Mouse (Mus musculus) c-Kit-negative CD71-positive TER-119-positive erythroid progenitor cells, embryonic 14.5 days (primary cell): ENCODE measurements around the gene Zfp821.
A peak's percentile ranks its signal among the peaks of the same experiment; 100 is the strongest.
"Not testable (repeated sequence)": the region's sequence is repeated elsewhere in the genome, so short reads cannot be mapped to it uniquely, and the experiment has no call there.

Source experiments
- DNase-seq: peaks from one replicate; pipeline ENCODE4 v3.0.0-alpha.2; 2013; ENCODE audit warnings: low read depth, low spot score

Zfp821 gene

GRCm38 (mm10) chr8:109712521-109712920, 7.2 kb downstream of the Zfp821 start:
- DNase-seq: no peak

DNA sequence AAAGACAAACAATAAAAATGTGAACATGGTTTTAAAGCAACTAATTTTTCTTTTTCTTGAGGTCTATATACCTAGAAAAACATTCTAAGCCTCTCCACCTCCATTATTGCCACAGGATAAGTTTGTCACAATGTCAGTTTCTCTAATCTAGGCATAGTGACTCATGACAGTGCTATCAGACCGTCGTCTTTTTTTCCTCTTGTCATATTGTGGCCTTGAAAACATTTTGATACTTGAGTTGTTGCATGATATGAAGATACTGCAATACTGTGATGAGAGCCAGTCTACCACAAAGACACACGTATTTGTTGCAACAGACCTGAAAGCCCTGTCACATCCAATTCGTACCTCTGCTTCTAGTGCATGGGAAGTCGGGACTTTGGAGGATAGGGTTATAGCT, 9.6 kb downstream of the Zfp821 start:
- DNase-seq: no peak

DNA sequence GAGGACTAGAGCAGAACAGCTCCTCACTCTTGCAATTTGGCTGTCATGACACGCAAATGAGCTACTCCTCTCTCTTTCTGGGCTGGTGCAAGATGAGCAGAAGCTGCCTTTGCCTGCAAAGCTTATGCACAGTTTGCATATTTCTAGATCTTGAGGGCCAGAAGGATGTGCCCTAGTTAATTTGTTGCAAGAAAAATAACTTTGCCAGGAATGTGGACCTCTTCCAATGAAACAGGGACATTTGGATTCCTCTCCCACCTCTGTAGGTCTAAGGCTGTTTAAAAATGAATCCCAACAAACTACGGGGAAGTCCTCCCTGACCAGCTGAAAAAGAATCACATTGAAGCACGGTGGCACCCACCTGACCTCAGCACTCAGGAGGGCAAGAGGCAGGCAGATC, 19.8 kb downstream of the Zfp821 start:
- DNase-seq: no peak

DNA sequence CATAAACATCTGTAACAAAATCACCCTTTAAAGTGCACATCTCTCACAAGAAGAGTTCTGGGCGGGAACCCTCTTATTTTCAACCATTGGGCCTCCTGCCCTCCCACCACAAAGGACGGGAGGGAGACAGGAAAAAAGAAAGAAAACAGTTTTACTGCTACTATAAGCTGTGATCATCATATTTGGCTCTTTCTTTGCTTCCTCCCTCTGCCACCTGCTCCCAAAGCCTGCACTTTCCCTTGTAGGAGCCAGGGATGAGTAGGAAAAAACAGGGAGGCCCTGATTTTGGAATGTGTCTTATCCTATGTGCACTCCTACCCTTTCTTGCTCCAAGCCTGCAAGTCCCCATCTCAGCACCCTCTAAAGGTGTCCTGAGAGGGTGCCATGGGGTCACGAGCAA, 25.7 kb downstream of the Zfp821 start:
- no peak for DNase-seq

GRCm38 (mm10) chr8:109734018-109734417, 28.7 kb downstream of the Zfp821 start:
- DNase-seq: no peak

GRCm38 (mm10) chr8:109736819-109737218, 31.5 kb downstream of the Zfp821 start:
- no peak for DNase-seq

DNA sequence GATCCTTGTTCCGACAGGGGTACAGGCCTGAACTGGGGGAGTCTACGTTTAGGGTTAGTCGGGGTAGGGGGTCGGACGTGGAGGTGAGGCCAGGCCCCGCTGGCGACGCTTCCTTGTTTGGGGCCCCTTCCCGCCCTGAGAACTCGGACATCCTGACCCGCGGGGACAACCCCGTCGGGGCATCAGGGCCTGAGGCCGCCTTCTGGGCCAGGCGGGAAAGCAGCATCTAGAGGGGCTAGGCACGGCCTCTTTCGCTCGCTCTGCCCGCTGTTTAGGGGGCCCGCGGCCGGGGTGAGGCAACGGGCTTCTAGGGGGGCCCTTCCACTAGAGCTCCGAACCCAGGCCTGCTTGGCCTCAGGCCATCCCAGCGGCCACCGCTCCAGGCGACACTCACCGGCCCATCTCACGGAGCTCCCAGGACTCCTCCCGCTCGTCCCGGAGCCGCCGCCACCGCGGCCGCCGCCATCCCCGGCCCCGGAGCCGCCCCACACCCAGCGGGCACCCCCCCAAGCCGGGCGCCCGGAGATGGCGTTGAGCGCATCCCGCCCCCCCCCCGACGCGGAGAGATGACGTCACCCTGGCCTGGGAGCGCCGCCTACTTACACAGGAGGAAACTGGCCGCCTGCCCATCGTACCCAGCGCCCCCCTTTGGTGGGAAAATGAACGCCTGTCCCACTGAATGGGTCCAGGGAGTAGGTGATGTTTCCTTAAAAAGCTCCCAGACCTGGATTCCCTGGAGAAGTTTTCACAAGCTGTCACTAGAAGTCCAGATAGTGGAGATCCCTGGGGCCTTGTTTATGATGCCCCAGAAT, 32.1 kb downstream of the Zfp821 start, which contains the start of gene Atxn1l:
TSS of gene Atxn1l (minus strand) at position 503 of the 812 bp plus-strand sequence.
- peak; percentile 77 for DNase-seq

GRCm38 (mm10) chr8:109738049-109738380, 32.7 kb downstream of the Zfp821 start:
- no peak for DNase-seq

DNA sequence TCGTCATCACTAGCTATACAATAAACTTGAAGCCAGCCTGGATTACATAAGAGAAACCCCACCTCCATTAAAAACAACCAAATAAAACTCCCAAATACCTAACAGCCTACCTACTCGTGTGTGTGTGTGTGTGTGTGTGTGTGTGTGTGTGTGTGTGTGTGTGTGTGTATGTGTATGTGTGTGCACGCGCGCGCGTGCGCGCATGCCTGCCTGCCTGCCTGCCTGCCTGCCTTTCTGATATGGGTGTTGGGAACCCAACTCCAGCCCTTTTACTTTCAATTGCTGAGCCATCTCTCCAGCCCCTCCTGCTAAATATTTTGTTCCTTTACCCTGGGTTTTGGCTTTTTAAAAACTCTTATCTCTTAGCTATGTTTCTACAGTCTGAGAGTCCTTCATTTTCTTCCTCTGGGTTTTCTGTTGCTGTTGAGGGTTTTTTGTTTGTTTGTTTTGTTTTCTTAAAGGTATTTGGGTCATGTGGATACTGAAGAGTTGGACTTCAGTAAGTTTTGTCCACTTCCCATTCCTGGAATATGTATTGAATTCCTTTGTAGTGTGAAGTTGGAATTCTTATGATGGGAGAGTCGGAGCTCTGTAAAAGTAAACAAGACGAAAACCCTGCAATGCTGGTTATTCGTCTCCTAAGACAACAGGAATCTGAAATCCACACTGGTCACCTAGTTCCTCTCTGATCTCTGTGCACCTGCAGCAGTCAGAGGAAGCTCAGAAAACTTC, 42.3 kb downstream of the Zfp821 start:
- no peak for DNase-seq

DNA sequence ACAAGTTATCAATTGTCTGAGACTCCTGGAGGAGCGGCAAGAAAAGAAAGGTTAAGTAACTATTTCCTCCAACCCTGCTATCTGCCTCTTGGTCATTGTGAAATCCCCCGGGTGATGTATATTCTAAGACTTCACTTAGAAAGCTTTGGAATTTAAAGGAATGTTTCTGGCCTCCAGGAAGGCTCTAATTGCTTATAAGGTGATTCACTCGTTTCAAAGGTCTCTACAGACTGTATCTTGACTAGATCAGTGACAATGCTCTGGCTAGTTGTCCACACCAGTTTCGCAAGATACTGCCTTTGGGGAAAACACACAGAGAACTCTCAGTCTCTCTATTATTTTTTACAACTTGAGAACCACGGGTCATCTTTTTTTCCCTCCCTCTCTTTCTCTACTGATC, 44.9 kb downstream of the Zfp821 start:
- DNase-seq: no peak

DNA sequence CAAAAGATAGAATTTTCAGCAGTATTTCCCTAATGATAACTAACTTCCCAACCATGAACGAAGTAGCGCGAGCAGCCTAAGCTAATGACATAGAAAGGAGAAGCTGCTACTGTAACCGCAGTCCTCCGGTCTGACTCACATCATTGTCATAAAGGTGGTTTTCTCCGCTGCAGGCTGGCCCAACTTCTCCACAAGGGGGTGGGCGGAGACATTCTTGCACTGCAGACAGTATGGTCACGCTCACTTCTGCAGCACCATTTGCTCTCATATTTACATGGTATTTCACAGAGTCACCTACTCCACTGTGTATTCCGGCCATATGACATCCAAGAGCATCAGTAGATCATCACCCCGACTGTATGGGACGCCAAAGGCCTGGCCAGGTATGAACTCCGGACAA, 45.4 kb downstream of the Zfp821 start:
- DNase-seq: no peak

DNA sequence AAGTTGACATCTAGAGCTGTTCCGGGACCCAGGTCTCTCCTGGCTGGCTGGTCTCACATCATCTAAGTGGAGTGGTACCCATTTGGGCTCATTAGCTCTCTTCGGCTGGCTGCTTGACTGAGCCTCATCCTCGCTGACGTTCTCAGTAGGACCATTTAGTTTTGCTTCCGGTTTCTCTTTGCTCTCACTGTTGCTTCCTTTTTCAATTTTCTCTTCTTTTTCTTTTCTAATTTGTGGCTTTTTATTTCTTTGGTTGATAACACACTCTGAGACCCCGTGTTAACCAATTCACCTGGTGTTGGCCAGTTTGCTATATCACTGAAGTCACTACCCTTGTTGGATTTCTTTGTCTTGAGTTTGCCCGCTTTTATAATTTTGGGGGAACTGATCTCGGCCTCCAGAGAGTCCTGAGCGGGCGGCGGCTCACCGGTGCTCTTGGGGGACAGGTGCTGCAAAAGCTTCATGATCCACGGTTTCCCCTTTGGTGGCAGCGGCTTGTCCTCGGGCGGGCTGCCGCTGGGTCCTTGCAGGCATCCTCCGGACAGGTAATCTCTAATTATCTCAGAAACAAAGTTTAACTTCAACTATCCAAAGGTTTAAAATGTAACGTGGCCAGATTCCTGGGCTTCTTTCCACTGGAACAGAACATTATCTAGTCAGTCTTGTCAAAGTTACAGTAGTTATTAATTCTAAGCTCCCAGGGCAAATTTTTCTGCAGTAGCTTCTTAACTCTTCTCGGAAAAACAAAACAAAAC, 46.6 kb downstream of the Zfp821 start:
- DNase-seq: no peak

GRCm38 (mm10) chr8:109754696-109755095, 49.4 kb downstream of the Zfp821 start:
- DNase-seq: no peak

GRCm38 (mm10) chr8:109755554-109755953, 50.2 kb downstream of the Zfp821 start:
- DNase-seq: not testable (repeated sequence)

- no peak for DNase-seq
Measured at GRCm38 (mm10) chr8:109756849-109757248, 51.5 kb downstream of the Zfp821 start.

DNA sequence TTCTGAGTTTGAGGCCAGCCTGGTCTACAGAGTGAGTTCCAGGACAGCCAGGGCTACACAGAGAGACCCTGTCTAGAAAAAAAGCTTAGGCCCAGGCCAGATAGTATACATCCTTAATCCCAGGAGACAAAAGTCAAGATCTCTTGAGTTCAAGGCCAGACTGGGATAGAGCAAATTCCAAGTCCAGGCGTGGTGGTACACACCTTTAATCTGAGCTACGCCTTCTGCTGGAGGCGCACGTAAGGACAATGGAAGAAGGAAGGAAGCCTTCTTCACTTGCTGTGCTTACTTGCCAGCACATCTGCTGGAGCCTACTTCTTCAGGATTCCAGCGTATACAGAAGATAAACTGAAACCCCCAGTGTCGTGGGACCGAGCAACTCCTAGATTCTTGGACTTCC, 54.1 kb downstream of the Zfp821 start:
- no peak for DNase-seq

- DNase-seq: no peak
Measured at GRCm38 (mm10) chr8:109760221-109760620, 54.9 kb downstream of the Zfp821 start.

GRCm38 (mm10) chr8:109764031-109764430, 58.7 kb downstream of the Zfp821 start:
- no peak for DNase-seq

DNA sequence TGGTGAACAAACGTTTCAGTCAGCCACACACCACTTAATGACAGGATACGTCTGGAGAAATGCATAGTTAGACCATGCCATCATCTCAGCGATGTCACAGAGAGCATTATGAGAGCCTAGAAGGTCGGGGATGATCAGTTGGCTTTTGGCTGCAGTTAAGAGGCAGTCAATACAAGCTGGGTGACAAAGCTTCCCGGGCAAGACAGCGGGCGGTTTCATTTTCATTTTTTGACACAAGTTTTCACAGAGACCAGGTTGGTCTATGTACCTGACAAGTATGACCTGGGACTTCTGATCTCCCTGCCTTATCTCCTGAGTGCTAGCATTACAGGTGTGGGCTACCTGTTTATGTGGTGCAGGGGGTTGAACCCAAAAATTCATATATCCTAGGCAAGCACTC, 60.7 kb downstream of the Zfp821 start:
- DNase-seq: no peak

DNA sequence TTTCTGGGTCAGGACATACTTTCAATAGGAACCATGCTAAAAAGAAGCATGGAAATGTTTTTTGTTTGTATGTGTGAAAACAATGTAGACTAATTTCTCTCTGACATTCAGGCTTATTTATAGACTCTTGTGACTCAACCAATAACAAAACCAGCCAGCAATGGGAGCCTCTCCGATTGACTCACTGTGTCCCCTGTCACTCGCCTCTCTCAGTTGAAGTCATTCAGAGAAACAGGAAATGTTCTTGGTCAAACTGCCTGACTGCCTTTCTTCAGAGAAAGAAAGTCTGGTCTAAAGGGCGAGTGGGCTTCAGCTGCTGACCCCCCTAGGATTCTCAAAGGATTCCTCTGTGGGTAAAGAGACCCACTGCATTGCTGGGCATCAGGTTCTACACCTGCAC, 67.8 kb downstream of the Zfp821 start:
- DNase-seq: no peak
